Mouse (Mus musculus): ENCODE measurements at regions not wholly inside any gene's neighbourhood (a gene's known extent, or its start where the extent isn't known, plus 50 kb on each side); places are given as distances from the start of the nearest gene placed in this dataset.

GRCm38 (mm10) chr4:37412755-37413154 lies 461.2 kb upstream of the Lingo2 start:
- TF ChIP-seq GATA1 (IDR thresholded peaks at IDR 0.05; ENCODE audit: borderline replicate concordance, low read length) (no peak), FLI1 (IDR thresholded peaks at IDR 0.05; ENCODE audit: low read length) (no peak)
